In genomic region chr2:38784396-38784795, GRCm38 (mm10) we compare ENCODE assay signal across 9 mouse cellular contexts.
DNase-seq lines count a peak whose midpoint lies in the region; ATAC-seq lines count a peak whose summit lies in the region.
"Had no signal": no experiment of that assay in that cellular context is flagged by ENCODE, and none has a peak within 500 bp of the region (broad histone marks: within the 10 kb centered on the region; RNA-seq: fewer than 3 reads in every experiment).

No protein-coding gene starts in this region.

- H3K4me1 ChIP-seq in heart, embryonic 15.5 days (replicated peaks), result peaks cover 3% of the 10 kb centered on the region; the same call in 1 of the 2 replicates
- H3K4me1 ChIP-seq in liver, embryonic 15.5 days (replicated peaks), result peaks cover 13% of the 10 kb centered on the region

- H3K9me3 ChIP-seq in heart, embryonic 15.5 days (replicated peaks), result no peaks in the 10 kb centered on the region
- H3K9me3 ChIP-seq in liver, embryonic 15.5 days (replicated peaks), result no peaks in the 10 kb centered on the region

- no peak overlapping the region for H3K27ac ChIP-seq in heart, embryonic 15.5 days
- no peak overlapping the region for H3K27ac ChIP-seq in liver, embryonic 15.5 days (replicated peaks)

- no peak overlapping the region for H3K4me3 ChIP-seq in heart, embryonic 15.5 days
- no peak overlapping the region; the same call in 1 of the 2 replicates for H3K4me3 ChIP-seq in liver, embryonic 15.5 days (replicated peaks)

- H3K9ac ChIP-seq in heart, embryonic 15.5 days, result no peak overlapping the region
- H3K9ac ChIP-seq in liver, embryonic 15.5 days, result no peak overlapping the region

- H3K4me2 ChIP-seq in heart, embryonic 15.5 days, result peak overlapping the region; percentile 29; the same call in 1 of the 2 replicates
- H3K4me2 ChIP-seq in liver, embryonic 15.5 days, result no peak overlapping the region

- no peak for ATAC-seq in heart, embryonic 15.5 days (replicated peaks; ENCODE audit: insufficient number of reproducible peaks, insufficient read depth, low FRiP score, low read depth)
- ATAC-seq in liver, embryonic 15.5 days (ENCODE audit: insufficient read depth), result peak; percentile 51; the same call in 1 of the 2 replicates
- ATAC-seq in megakaryocyte, adult 5-6 weeks (ENCODE audit: poor library complexity, severe bottlenecking), result no peak

- DNase-seq in heart, adult 11 months, result no peak
- DNase-seq in adrenal gland, postnatal 25 days, result peak; percentile 2
- peak; percentile 34 for DNase-seq in kidney, adult 18-20 months
- DNase-seq in urinary bladder, adult 2 months (ENCODE audit: low spot score), result no peak
- no peak for DNase-seq in layer of hippocampus, adult 9-11 months
- DNase-seq: lung, postnatal 4 days had no signal

- WGBS in heart, embryonic 15.5 days, result 30% methylated on average over 11 of the region's 11 CpGs
- WGBS in liver, embryonic 15.5 days (ENCODE audit: insufficient replicate concordance), result 40% methylated on average over 11 of the region's 11 CpGs

- H3K36me3 ChIP-seq in heart, embryonic 15.5 days, result no peaks in the 10 kb centered on the region
- no peaks in the 10 kb centered on the region for H3K36me3 ChIP-seq in liver, embryonic 15.5 days (replicated peaks)

- H3K27me3 ChIP-seq in heart, embryonic 15.5 days, result no peaks in the 10 kb centered on the region
- H3K27me3 ChIP-seq in liver, embryonic 15.5 days, result no peaks in the 10 kb centered on the region

Comparison
In these comparisons a context has a peak if more than half of its experiments do, and no peak if none do; other contexts are left out.
1. DNase-seq: peak in adrenal gland, postnatal 25 days (single experiment) and kidney, adult 18-20 months (single experiment); none in heart, adult 11 months (single experiment), urinary bladder, adult 2 months (single experiment) and layer of hippocampus, adult 9-11 months (single experiment).